14 mouse cellular contexts compared by ENCODE assay signal in genomic region chr5:14088100-14088499, GRCm38 (mm10).
DNase-seq lines count a peak whose midpoint lies in the region; ATAC-seq and TF ChIP-seq lines count a peak whose summit lies in the region.
"Had no signal": no experiment of that assay in that cellular context is flagged by ENCODE, and none has a peak within 500 bp of the region (broad histone marks: within the 10 kb centered on the region; RNA-seq: fewer than 3 reads in every experiment).

No protein-coding gene starts in this region.

- WGBS in hindbrain, postnatal 0 days, result 90% methylated on average over 2 of the region's 2 CpGs
- WGBS in hindbrain, embryonic 10.5 days, result 88% methylated on average over 2 of the region's 2 CpGs
- WGBS in limb, embryonic 15.5 days, result 34% methylated on average over 2 of the region's 2 CpGs

- no peak overlapping the region for H3K9ac ChIP-seq in hindbrain, postnatal 0 days (replicated peaks; ENCODE audit: low read length)
- no peak overlapping the region for H3K9ac ChIP-seq in MEL (ENCODE audit: control insufficient read depth, low read depth, low read length, poor library complexity, severe bottlenecking)
- H3K9ac ChIP-seq in limb, embryonic 15.5 days, result no peak overlapping the region
- H3K9ac ChIP-seq: neural tube, embryonic 13.5 days had no signal

- TF ChIP-seq CTCF in hindbrain, postnatal 0 days (IDR thresholded peaks at IDR 0.05; ENCODE audit: low read depth), result no peak
- no peak for TF ChIP-seq CTCF in MEL (IDR thresholded peaks at IDR 0.05 in 2 of 3, conservative IDR thresholded peaks at IDR 0.05 in 1 of 3; ENCODE audit: control insufficient read depth in 1 of 3, insufficient read depth in 1 of 3, low read depth in 2 of 3, low read length in 3 of 3, poor library complexity in 1 of 3, severe bottlenecking in 1 of 3)

- TF ChIP-seq POLR2A in MEL (IDR thresholded peaks at IDR 0.05; ENCODE audit: control insufficient read depth in 1 of 2, insufficient read depth in 1 of 2, low read depth in 1 of 2, low read length in 2 of 2, poor library complexity in 1 of 2), result no peak

- no peaks in the 10 kb centered on the region for H3K9me3 ChIP-seq in hindbrain, postnatal 0 days (ENCODE audit: low read length)
- no peaks in the 10 kb centered on the region for H3K9me3 ChIP-seq in hindbrain, embryonic 10.5 days
- no peaks in the 10 kb centered on the region for H3K9me3 ChIP-seq in MEL (replicated peaks; ENCODE audit: insufficient read depth, low read length)
- no peaks in the 10 kb centered on the region for H3K9me3 ChIP-seq in limb, embryonic 15.5 days
- H3K9me3 ChIP-seq: megakaryocyte, embryonic 14.5 days; neural tube, embryonic 13.5 days had no signal

- DNase-seq in hindbrain, postnatal 0 days (ENCODE audit: low spot score), result peak; percentile 34
- DNase-seq in hindbrain, embryonic 10.5 days (ENCODE audit: low spot score), result no peak
- peak; percentile 25 for DNase-seq in MEL (ENCODE audit: low read depth, low spot score)
- DNase-seq in gonadal fat pad, adult 2 months (ENCODE audit: low read depth), result peak; percentile 97
- DNase-seq in kidney, adult 11 months, result no peak
- DNase-seq in kidney, postnatal 25 days, result no peak
- DNase-seq: adrenal gland, adult 8-10 months; heart, adult 18-20 months; thymus, postnatal 36 days had no signal

- TF ChIP-seq EP300 in MEL (IDR thresholded peaks at IDR 0.05; ENCODE audit: low read depth in 1 of 2, low read length in 2 of 2), result no peak

- H3K79me2 ChIP-seq in MEL (ENCODE audit: control insufficient read depth, insufficient read depth, low read length, poor library complexity), result no peaks in the 10 kb centered on the region

- H3K36me3 ChIP-seq in hindbrain, postnatal 0 days (ENCODE audit: insufficient read depth, low read length), result no peaks in the 10 kb centered on the region
- H3K36me3 ChIP-seq in hindbrain, embryonic 10.5 days, result no peaks in the 10 kb centered on the region
- H3K36me3 ChIP-seq in MEL (ENCODE audit: control insufficient read depth in 1 of 2, insufficient read depth in 2 of 2, low read length in 2 of 2), result no peaks in the 10 kb centered on the region
- H3K36me3 ChIP-seq in limb, embryonic 15.5 days, result no peaks in the 10 kb centered on the region
- H3K36me3 ChIP-seq: neural tube, embryonic 13.5 days had no signal

- H3K27ac ChIP-seq in hindbrain, postnatal 0 days, result no peak overlapping the region
- no peak overlapping the region for H3K27ac ChIP-seq in hindbrain, embryonic 10.5 days
- no peak overlapping the region for H3K27ac ChIP-seq in MEL (ENCODE audit: control insufficient read depth, low read depth, low read length)
- 0 out of 2 replicates have a peak overlapping the region, but pooled peaks have one; percentile 11 for H3K27ac ChIP-seq in limb, embryonic 15.5 days
- H3K27ac ChIP-seq: neural tube, embryonic 13.5 days had no signal

- no peaks in the 10 kb centered on the region for H3K27me3 ChIP-seq in hindbrain, postnatal 0 days (ENCODE audit: insufficient read depth, low read length)
- no peaks in the 10 kb centered on the region for H3K27me3 ChIP-seq in hindbrain, embryonic 10.5 days (ENCODE audit: insufficient read depth, poor library complexity, severe bottlenecking)
- no peaks in the 10 kb centered on the region; a peak in 1 of 4 replicates for H3K27me3 ChIP-seq in MEL (ENCODE audit: control insufficient read depth in 1 of 2, insufficient read depth in 2 of 2, low read length in 2 of 2)
- no peaks in the 10 kb centered on the region for H3K27me3 ChIP-seq in limb, embryonic 15.5 days
- H3K27me3 ChIP-seq: megakaryocyte, embryonic 14.5 days; neural tube, embryonic 13.5 days had no signal

- no peak overlapping the region for H3K4me2 ChIP-seq in hindbrain, postnatal 0 days (ENCODE audit: low read depth, low read length)
- H3K4me2 ChIP-seq in limb, embryonic 15.5 days, result no peak overlapping the region
- H3K4me2 ChIP-seq: neural tube, embryonic 13.5 days had no signal

- TF ChIP-seq RAD21 in MEL (IDR thresholded peaks at IDR 0.05; ENCODE audit: low read depth, low read length), result no peak

- no peaks in the 10 kb centered on the region for H3K4me1 ChIP-seq in hindbrain, postnatal 0 days (ENCODE audit: insufficient read depth, low read length)
- H3K4me1 ChIP-seq in hindbrain, embryonic 10.5 days (replicated peaks), result 0 out of 2 replicates have a peak, but pooled peaks cover 6% of the 10 kb centered on the region
- no peaks in the 10 kb centered on the region; a peak in 1 of 4 replicates for H3K4me1 ChIP-seq in MEL (ENCODE audit: control insufficient read depth in 1 of 2, insufficient read depth in 2 of 2, low read length in 2 of 2)
- peaks cover 9% of the 10 kb centered on the region; the same call in 1 of the 2 replicates for H3K4me1 ChIP-seq in limb, embryonic 15.5 days
- H3K4me1 ChIP-seq: megakaryocyte, embryonic 14.5 days had no signal

- H3K4me3 ChIP-seq in hindbrain, postnatal 0 days (ENCODE audit: low read length), result no peak overlapping the region
- H3K4me3 ChIP-seq in hindbrain, embryonic 10.5 days, result no peak overlapping the region
- no peak overlapping the region for H3K4me3 ChIP-seq in MEL (ENCODE audit: control insufficient read depth in 1 of 2, insufficient read depth in 1 of 2, low read depth in 2 of 2, low read length in 2 of 2)
- no peak overlapping the region for H3K4me3 ChIP-seq in limb, embryonic 15.5 days
- H3K4me3 ChIP-seq: erythroblast, embryonic 14.5 days; megakaryocyte, embryonic 14.5 days; neural tube, embryonic 13.5 days had no signal

- no peak for ATAC-seq in hindbrain, postnatal 0 days
- ATAC-seq in limb, embryonic 15.5 days (ENCODE audit: insufficient number of reproducible peaks, low FRiP score, low TSS enrichment, low read depth), result 0 out of 2 replicates have a peak, but pooled peaks have one; percentile 40
- ATAC-seq in activated CD4-positive, CD25-positive, alpha-beta regulatory T cell, adult 4 months, result no peak

TF ChIP-seq in MEL, 35 proteins besides CTCF, POLR2A, EP300 and RAD21:
- no peak for TF ChIP-seq MAX (IDR thresholded peaks at IDR 0.05; ENCODE audit: low read length)
- TF ChIP-seq UBTF (IDR thresholded peaks at IDR 0.05; ENCODE audit: borderline replicate concordance, insufficient read depth, low read depth, low read length), result no peak
- TF ChIP-seq GATA1 (IDR thresholded peaks at IDR 0.05; ENCODE audit: low read depth, low read length), result no peak
- no peak for TF ChIP-seq NELFE (IDR thresholded peaks at IDR 0.05; ENCODE audit: low read depth, low read length)
- TF ChIP-seq SMC3 (IDR thresholded peaks at IDR 0.05; ENCODE audit: low read depth, low read length), result no peak

Comparison
In these comparisons a context has a peak if more than half of its experiments do, and no peak if none do; other contexts are left out.
1. DNase-seq: peak in hindbrain, postnatal 0 days (single experiment), MEL (single experiment) and gonadal fat pad, adult 2 months (single experiment); none in hindbrain, embryonic 10.5 days (single experiment), kidney, adult 11 months (single experiment) and kidney, postnatal 25 days (0 of 2).